Mouse (Mus musculus): ENCODE results near the gene Crocc2. TPM values are rescaled to one million over a fixed set of nuclear protein-coding genes. Genes with fewer than 3 reads are reported as not detected.

Crocc2 gene
- polyA plus RNA-seq, 1 experiment, result not detected

- no peak overlapping the region for H3K27ac ChIP-seq (ENCODE audit: insufficient read depth, low read depth, low read length)
- H3K4me1 ChIP-seq (ENCODE audit: control insufficient read depth, insufficient read depth, low read length), result no peaks in the 10 kb centered on the region
- no peak overlapping the region for H3K4me3 ChIP-seq (ENCODE audit: insufficient read depth, low read length)
- TF ChIP-seq POLR2A (IDR thresholded peaks at IDR 0.05; ENCODE audit: borderline replicate concordance, low read depth, low read length) (no peak), CTCF (IDR thresholded peaks at IDR 0.05; ENCODE audit: low read depth, low read length) (no peak)
These were observed 77.4 kb downstream of the Crocc2 start for GRCm38 (mm10) chr1:93245936-93246335.

GRCm38 (mm10) chr1:93252586-93252985 is 84.1 kb downstream of the Crocc2 start:
- no peak for TF ChIP-seq POLR2A (IDR thresholded peaks at IDR 0.05; ENCODE audit: borderline replicate concordance, low read depth, low read length)
- no peak for TF ChIP-seq CTCF (IDR thresholded peaks at IDR 0.05; ENCODE audit: low read depth, low read length)
- Histone ChIP-seq H3K4me1 (ENCODE audit: control insufficient read depth, insufficient read depth, low read length) (no peaks in the 10 kb centered on the region), H3K27ac (ENCODE audit: insufficient read depth, low read depth, low read length) (no peak overlapping the region), H3K4me3 (ENCODE audit: insufficient read depth, low read length) (no peak overlapping the region)

- H3K27ac ChIP-seq (ENCODE audit: insufficient read depth, low read depth, low read length), result no peak overlapping the region
- no peak overlapping the region for H3K4me3 ChIP-seq (ENCODE audit: insufficient read depth, low read length)
- no peak for TF ChIP-seq POLR2A (IDR thresholded peaks at IDR 0.05; ENCODE audit: borderline replicate concordance, low read depth, low read length)
- no peak for TF ChIP-seq CTCF (IDR thresholded peaks at IDR 0.05; ENCODE audit: low read depth, low read length)
- no peaks in the 10 kb centered on the region for H3K4me1 ChIP-seq (ENCODE audit: control insufficient read depth, insufficient read depth, low read length)
These were observed 87.2 kb downstream of the Crocc2 start for GRCm38 (mm10) chr1:93255761-93256160.

GRCm38 (mm10) chr1:93257560-93257959 is 89.0 kb downstream of the Crocc2 start:
- Histone ChIP-seq H3K27ac (ENCODE audit: insufficient read depth, low read depth, low read length) (no peak overlapping the region), H3K4me1 (ENCODE audit: control insufficient read depth, insufficient read depth, low read length) (no peaks in the 10 kb centered on the region), H3K4me3 (ENCODE audit: insufficient read depth, low read length) (no peak overlapping the region)
- TF ChIP-seq POLR2A (IDR thresholded peaks at IDR 0.05; ENCODE audit: borderline replicate concordance, low read depth, low read length), result no peak

- H3K4me3 ChIP-seq (ENCODE audit: insufficient read depth, low read length), result no peak overlapping the region
- H3K4me1 ChIP-seq (ENCODE audit: control insufficient read depth, insufficient read depth, low read length), result peaks cover 8% of the 10 kb centered on the region
These were observed 98.7 kb downstream of the Crocc2 start for GRCm38 (mm10) chr1:93267207-93267606.

GRCm38 (mm10) chr1:93268246-93268645 is 99.7 kb downstream of the Crocc2 start:
- TF ChIP-seq CTCF (IDR thresholded peaks at IDR 0.05; ENCODE audit: low read depth, low read length) (no peak), POLR2A (IDR thresholded peaks at IDR 0.05; ENCODE audit: borderline replicate concordance, low read depth, low read length) (no peak)
- Histone ChIP-seq H3K4me3 (ENCODE audit: insufficient read depth, low read length) (no peak overlapping the region), H3K27ac (ENCODE audit: insufficient read depth, low read depth, low read length) (no peak overlapping the region), H3K4me1 (ENCODE audit: control insufficient read depth, insufficient read depth, low read length) (peaks cover 8% of the 10 kb centered on the region)

More at GRCm38 (mm10) chr1:93267207-93267606, 98.7 kb downstream of the Crocc2 start:
- TF ChIP-seq POLR2A (IDR thresholded peaks at IDR 0.05; ENCODE audit: borderline replicate concordance, low read depth, low read length) (no peak), CTCF (IDR thresholded peaks at IDR 0.05; ENCODE audit: low read depth, low read length) (no peak)
- no peak overlapping the region for H3K27ac ChIP-seq (ENCODE audit: insufficient read depth, low read depth, low read length)

- Histone ChIP-seq H3K27ac (ENCODE audit: insufficient read depth, low read depth, low read length) (no peak overlapping the region), H3K4me3 (ENCODE audit: insufficient read depth, low read length) (no peak overlapping the region), H3K4me1 (ENCODE audit: control insufficient read depth, insufficient read depth, low read length) (peaks cover 8% of the 10 kb centered on the region)
- TF ChIP-seq CTCF (IDR thresholded peaks at IDR 0.05; ENCODE audit: low read depth, low read length), result no peak
- TF ChIP-seq POLR2A (IDR thresholded peaks at IDR 0.05; ENCODE audit: borderline replicate concordance, low read depth, low read length), result no peak
These were observed 102.2 kb downstream of the Crocc2 start for GRCm38 (mm10) chr1:93270516-93271240.

- Histone ChIP-seq H3K4me1 (ENCODE audit: control insufficient read depth, insufficient read depth, low read length) (peaks cover 5% of the 10 kb centered on the region), H3K4me3 (ENCODE audit: insufficient read depth, low read length) (no peak overlapping the region), H3K27ac (ENCODE audit: insufficient read depth, low read depth, low read length) (no peak overlapping the region)
- TF ChIP-seq POLR2A (IDR thresholded peaks at IDR 0.05; ENCODE audit: borderline replicate concordance, low read depth, low read length) (no peak), CTCF (IDR thresholded peaks at IDR 0.05; ENCODE audit: low read depth, low read length) (no peak)
These were observed 103.2 kb downstream of the Crocc2 start for GRCm38 (mm10) chr1:93271751-93272150.

GRCm38 (mm10) chr1:93272409-93272821 is 103.9 kb downstream of the Crocc2 start:
- H3K27ac ChIP-seq (ENCODE audit: insufficient read depth, low read depth, low read length), result no peak overlapping the region
- TF ChIP-seq POLR2A (IDR thresholded peaks at IDR 0.05; ENCODE audit: borderline replicate concordance, low read depth, low read length), result no peak
- TF ChIP-seq CTCF (IDR thresholded peaks at IDR 0.05; ENCODE audit: low read depth, low read length), result no peak
- H3K4me3 ChIP-seq (ENCODE audit: insufficient read depth, low read length), result no peak overlapping the region
- peaks cover 3% of the 10 kb centered on the region for H3K4me1 ChIP-seq (ENCODE audit: control insufficient read depth, insufficient read depth, low read length)

GRCm38 (mm10) chr1:93275561-93275960 is 107.0 kb downstream of the Crocc2 start:
- Histone ChIP-seq H3K4me1 (ENCODE audit: control insufficient read depth, insufficient read depth, low read length) (no peaks in the 10 kb centered on the region), H3K27ac (ENCODE audit: insufficient read depth, low read depth, low read length) (no peak overlapping the region), H3K4me3 (ENCODE audit: insufficient read depth, low read length) (no peak overlapping the region)
- TF ChIP-seq POLR2A (IDR thresholded peaks at IDR 0.05; ENCODE audit: borderline replicate concordance, low read depth, low read length), result no peak
- TF ChIP-seq CTCF (IDR thresholded peaks at IDR 0.05; ENCODE audit: low read depth, low read length), result no peak
